Mouse (Mus musculus): ENCODE measurements around the gene Tpmt. TPM values are rescaled to one million over a fixed set of nuclear protein-coding genes. Genes with fewer than 3 reads are reported as not detected.
A peak's percentile ranks its signal among the peaks of the same experiment; 100 is the strongest.

The Tpmt gene
- total RNA-seq (2021) (1 to 10 TPM; 3.0 to 6.6 TPM), polyA plus RNA-seq (2012; rRNA removed) (3.1 and 4.2 TPM in 2 replicates)
- long read RNA-seq, partial matches to known transcripts, result 0 of 4 reads
- long read RNA-seq, other reads (novel, unspliced or antisense), result 2 of 4 reads

DNA sequence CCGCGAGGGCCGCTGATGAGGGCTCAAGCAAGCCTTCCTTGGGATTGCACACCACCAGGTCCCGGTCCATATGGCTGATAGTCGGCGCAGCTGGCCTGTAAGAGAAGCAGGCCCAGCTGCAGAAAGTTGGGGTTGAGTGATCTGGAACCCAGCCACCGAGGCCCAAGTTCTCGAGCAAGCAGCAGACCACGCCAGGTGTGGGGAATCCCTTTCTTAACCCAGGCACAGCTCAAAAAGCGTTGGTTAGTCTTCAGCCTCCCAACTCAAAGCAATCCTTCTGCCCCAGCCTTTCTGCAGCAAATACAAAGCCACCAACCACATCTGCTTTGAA lies at the start of gene Tpmt:
Gene Tpmt (minus strand): TSS at position 121 of the 331 bp plus-strand sequence.
- Histone ChIP-seq H3K9ac (ENCODE audit: low read depth, low read length) (peak within 1 kb of the TSS; percentile 85), H3K36me3 (ENCODE audit: control insufficient read depth, insufficient read depth, low read length) (no peaks in the 10 kb centered on the region), H3K27me3 (ENCODE audit: control insufficient read depth, insufficient read depth, low read length) (no peaks in the 10 kb centered on the region), H3K4me1 (ENCODE audit: control insufficient read depth, insufficient read depth, low read length) (peaks cover 3% of the 10 kb centered on the region), H3K79me2 (replicated peaks; ENCODE audit: control insufficient read depth, insufficient read depth, low read length) (peaks cover 3% of the 10 kb centered on the region; the same call in 1 of the 2 replicates), H3K4me3 (peak within 1 kb of the TSS; percentile 90), H3K27ac (peak within 1 kb of the TSS; percentile 76)
- WGBS, result 32% methylated on average over 10 of the region's 10 CpGs
- intact Hi-C loops (cut with DNase I), result loop anchor here (10.0 kb wide), 1 partner anchor 320 kb away; the partner anchor contains the start of gene Nup153
- TF ChIP-seq EP300 (IDR thresholded peaks at IDR 0.05; ENCODE audit: insufficient read depth, low read depth, low read length), result no peak
- peak in 1 of 2 experiments; percentile 9 for DNase-seq

- H3K79me2 ChIP-seq (replicated peaks; ENCODE audit: control insufficient read depth, insufficient read depth, low read length), result no peaks in the 10 kb centered on the region
- no peak for DNase-seq
- WGBS, result 78% methylated on average over 2 of the region's 2 CpGs
- H3K27ac ChIP-seq, result no peak overlapping the region
- H3K36me3 ChIP-seq (ENCODE audit: control insufficient read depth, insufficient read depth, low read length), result peaks cover 5% of the 10 kb centered on the region
- no peaks in the 10 kb centered on the region for H3K27me3 ChIP-seq (ENCODE audit: control insufficient read depth, insufficient read depth, low read length)
- TF ChIP-seq CTCF (IDR thresholded peaks at IDR 0.05) (no peak), EP300 (IDR thresholded peaks at IDR 0.05; ENCODE audit: insufficient read depth, low read depth, low read length) (no peak), POLR2A (IDR thresholded peaks at IDR 0.05; ENCODE audit: insufficient read depth, low read depth, low read length) (no peak)
- H3K9ac ChIP-seq (ENCODE audit: low read depth, low read length), result no peak overlapping the region
- no peaks in the 10 kb centered on the region for H3K4me1 ChIP-seq (ENCODE audit: control insufficient read depth, insufficient read depth, low read length)
- intact Hi-C loops (cut with DNase I), result no loop called here
- H3K4me3 ChIP-seq, result no peak overlapping the region
Measured at GRCm38 (mm10) chr13:47093791-47094190, 49.3 kb upstream of the Tpmt start.

GRCm38 (mm10) chr13:47089271-47089670 lies 44.7 kb upstream of the Tpmt start:
- Histone ChIP-seq H3K9ac (ENCODE audit: low read depth, low read length) (no peak overlapping the region), H3K27me3 (ENCODE audit: control insufficient read depth, insufficient read depth, low read length) (no peaks in the 10 kb centered on the region), H3K79me2 (replicated peaks; ENCODE audit: control insufficient read depth, insufficient read depth, low read length) (no peaks in the 10 kb centered on the region), H3K36me3 (ENCODE audit: control insufficient read depth, insufficient read depth, low read length) (peaks cover 5% of the 10 kb centered on the region), H3K4me1 (ENCODE audit: control insufficient read depth, insufficient read depth, low read length) (no peaks in the 10 kb centered on the region), H3K4me3 (no peak overlapping the region), H3K27ac (no peak overlapping the region)
- WGBS, result 46% methylated on average over 2 of the region's 2 CpGs
- no peak for TF ChIP-seq POLR2A (IDR thresholded peaks at IDR 0.05; ENCODE audit: insufficient read depth, low read depth, low read length)
- TF ChIP-seq CTCF (IDR thresholded peaks at IDR 0.05), result no peak
- no peak for TF ChIP-seq EP300 (IDR thresholded peaks at IDR 0.05; ENCODE audit: insufficient read depth, low read depth, low read length)
- intact Hi-C loops (cut with DNase I), result no loop called here
- no peak for DNase-seq

- no peak overlapping the region for H3K27ac ChIP-seq
- 93% methylated on average over 1 of the region's 1 CpGs for WGBS
- no peaks in the 10 kb centered on the region for H3K79me2 ChIP-seq (replicated peaks; ENCODE audit: control insufficient read depth, insufficient read depth, low read length)
- no peaks in the 10 kb centered on the region for H3K27me3 ChIP-seq (ENCODE audit: control insufficient read depth, insufficient read depth, low read length)
- peaks cover 5% of the 10 kb centered on the region for H3K36me3 ChIP-seq (ENCODE audit: control insufficient read depth, insufficient read depth, low read length)
- DNase-seq, result no peak
- H3K4me1 ChIP-seq (ENCODE audit: control insufficient read depth, insufficient read depth, low read length), result no peaks in the 10 kb centered on the region
- TF ChIP-seq CTCF (IDR thresholded peaks at IDR 0.05), result no peak
- TF ChIP-seq EP300 (IDR thresholded peaks at IDR 0.05; ENCODE audit: insufficient read depth, low read depth, low read length), result no peak
- TF ChIP-seq POLR2A (IDR thresholded peaks at IDR 0.05; ENCODE audit: insufficient read depth, low read depth, low read length), result no peak
- intact Hi-C loops (cut with DNase I), result no loop called here
- H3K9ac ChIP-seq (ENCODE audit: low read depth, low read length), result no peak overlapping the region
- no peak overlapping the region for H3K4me3 ChIP-seq
Measured at GRCm38 (mm10) chr13:47088433-47088832, 43.9 kb upstream of the Tpmt start.

DNA sequence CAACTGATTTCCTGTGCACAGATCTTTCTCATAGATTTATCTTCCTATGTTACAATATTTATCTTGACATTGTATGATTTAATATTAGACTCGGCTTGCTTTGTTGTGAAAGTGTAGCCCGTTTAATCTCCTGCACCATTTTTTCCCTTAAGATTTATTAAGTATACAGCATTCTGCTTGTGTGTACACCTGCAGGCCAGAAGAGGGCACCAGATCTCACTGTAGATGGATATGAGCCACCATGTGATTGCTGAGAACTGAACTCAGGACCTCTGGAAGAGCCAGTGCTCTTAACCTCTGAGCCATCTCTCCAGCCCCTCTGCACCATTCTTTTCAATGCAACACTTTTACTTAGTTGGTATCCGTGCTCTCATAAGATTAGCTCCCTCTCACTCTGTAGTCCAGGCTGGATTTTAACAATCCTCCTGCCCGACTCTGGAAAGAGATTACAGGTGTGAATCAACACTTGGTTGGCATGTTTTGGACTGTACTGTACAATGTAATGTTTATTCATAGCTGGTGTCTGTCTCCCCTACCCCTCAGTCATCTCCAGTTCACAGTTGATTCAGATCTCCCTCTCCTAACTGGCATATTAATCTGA lies 36.5 kb upstream of the Tpmt start:
- H3K79me2 ChIP-seq (replicated peaks; ENCODE audit: control insufficient read depth, insufficient read depth, low read length), result no peaks in the 10 kb centered on the region
- no peak overlapping the region for H3K27ac ChIP-seq
- peak; percentile 68 for TF ChIP-seq CTCF (IDR thresholded peaks at IDR 0.05)
- TF ChIP-seq EP300 (IDR thresholded peaks at IDR 0.05; ENCODE audit: insufficient read depth, low read depth, low read length), result no peak
- TF ChIP-seq POLR2A (IDR thresholded peaks at IDR 0.05; ENCODE audit: insufficient read depth, low read depth, low read length), result no peak
- H3K4me1 ChIP-seq (ENCODE audit: control insufficient read depth, insufficient read depth, low read length), result no peaks in the 10 kb centered on the region
- WGBS, result 88% methylated on average over 4 of the region's 4 CpGs
- intact Hi-C loops (cut with DNase I), result loop anchor here (2.0 kb wide), 1 partner anchor 208 kb away; no protein-coding TSS in a partner anchor
- no peak for DNase-seq
- H3K4me3 ChIP-seq, result no peak overlapping the region
- H3K9ac ChIP-seq (ENCODE audit: low read depth, low read length), result no peak overlapping the region
- H3K27me3 ChIP-seq (ENCODE audit: control insufficient read depth, insufficient read depth, low read length), result no peaks in the 10 kb centered on the region
- no peaks in the 10 kb centered on the region for H3K36me3 ChIP-seq (ENCODE audit: control insufficient read depth, insufficient read depth, low read length)

DNA sequence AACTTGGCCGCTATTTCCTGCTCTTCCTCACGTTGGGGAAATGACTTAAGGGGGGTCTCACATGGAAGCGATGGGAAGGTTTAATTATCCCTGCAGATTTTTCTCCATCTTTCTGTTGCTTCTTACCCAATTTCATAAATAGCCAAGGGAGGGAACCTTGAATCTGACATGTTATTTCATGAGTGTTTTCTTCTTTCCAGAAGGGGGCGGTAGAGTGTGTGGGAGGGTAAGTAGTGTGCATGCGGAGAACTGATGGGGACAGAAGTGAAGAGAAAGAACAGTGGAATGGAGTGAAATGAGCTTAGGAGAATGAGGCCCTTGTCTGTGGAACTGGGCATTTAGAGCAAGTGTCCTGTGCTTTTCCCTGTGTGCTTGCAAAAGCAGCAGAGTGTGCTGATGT lies 34.3 kb upstream of the Tpmt start:
- Histone ChIP-seq H3K4me1 (ENCODE audit: control insufficient read depth, insufficient read depth, low read length) (no peaks in the 10 kb centered on the region), H3K27me3 (ENCODE audit: control insufficient read depth, insufficient read depth, low read length) (no peaks in the 10 kb centered on the region), H3K36me3 (ENCODE audit: control insufficient read depth, insufficient read depth, low read length) (no peaks in the 10 kb centered on the region), H3K27ac (no peak overlapping the region), H3K79me2 (replicated peaks; ENCODE audit: control insufficient read depth, insufficient read depth, low read length) (no peaks in the 10 kb centered on the region), H3K4me3 (no peak overlapping the region), H3K9ac (ENCODE audit: low read depth, low read length) (no peak overlapping the region)
- 69% methylated on average over 5 of the region's 5 CpGs for WGBS
- TF ChIP-seq CTCF (IDR thresholded peaks at IDR 0.05) (peak; percentile 45), EP300 (IDR thresholded peaks at IDR 0.05; ENCODE audit: insufficient read depth, low read depth, low read length) (no peak)
- intact Hi-C loops (cut with DNase I), result no loop called here
- no peak for DNase-seq
